Mouse (Mus musculus): Measurements from ENCODE around the gene Ccdc30. TPM values are rescaled to one million over a fixed set of nuclear protein-coding genes. Genes with fewer than 3 reads are reported as not detected.

Ccdc30 gene
- polyA plus RNA-seq, 1 experiment, result 2.0 TPM

GRCm38 (mm10) chr4:119295134-119295453, 120.2 kb downstream of the Ccdc30 start:
- DNase-seq, result no peak
- H3K36me3 ChIP-seq (ENCODE audit: control insufficient read depth, insufficient read depth, low read length), result peaks cover 2% of the 10 kb centered on the region; the same call in 1 of the 2 replicates
- 10% methylated on average over 6 of the region's 6 CpGs for WGBS
- no peak overlapping the region; the same call in 1 of the 2 replicates for H3K27ac ChIP-seq (ENCODE audit: insufficient read depth, low read depth, low read length)
- no peaks in the 10 kb centered on the region for H3K27me3 ChIP-seq (replicated peaks; ENCODE audit: control insufficient read depth, insufficient read depth, low read length)
- no peak for TF ChIP-seq POLR2A (IDR thresholded peaks at IDR 0.05; ENCODE audit: low read depth, low read length)
- no peak for TF ChIP-seq CTCF (conservative IDR thresholded peaks at IDR 0.05; ENCODE audit: insufficient read depth, insufficient read length, low read depth, low read length)
- peak overlapping the region; percentile 79 for H3K4me3 ChIP-seq (ENCODE audit: insufficient read depth, low read depth, low read length)
- H3K4me1 ChIP-seq (ENCODE audit: control insufficient read depth, insufficient read depth, low read length), result peaks cover 10% of the 10 kb centered on the region; the same call in 1 of the 2 replicates

- peak within 1 kb of the TSS; percentile 88 for H3K27ac ChIP-seq (ENCODE audit: insufficient read depth, low read depth, low read length)
- H3K4me3 ChIP-seq (ENCODE audit: insufficient read depth, low read depth, low read length), result peak within 1 kb of the TSS; percentile 89
- TF ChIP-seq CTCF (conservative IDR thresholded peaks at IDR 0.05; ENCODE audit: insufficient read depth, insufficient read length, low read depth, low read length) (no peak), POLR2A (IDR thresholded peaks at IDR 0.05; ENCODE audit: low read depth, low read length) (no peak)
- WGBS, result under 1% methylated on average over 61 of the region's 61 CpGs
- peak; percentile 100 for DNase-seq
- peaks cover 10% of the 10 kb centered on the region; the same call in 1 of the 2 replicates for H3K4me1 ChIP-seq (ENCODE audit: control insufficient read depth, insufficient read depth, low read length)
- peaks cover 2% of the 10 kb centered on the region; the same call in 1 of the 2 replicates for H3K36me3 ChIP-seq (ENCODE audit: control insufficient read depth, insufficient read depth, low read length)
- no peaks in the 10 kb centered on the region for H3K27me3 ChIP-seq (replicated peaks; ENCODE audit: control insufficient read depth, insufficient read depth, low read length)
Measured at GRCm38 (mm10) chr4:119294415-119295133, 120.7 kb downstream of the Ccdc30 start, which contains the start of gene Ybx1. Gene Ybx1, minus strand, starts transcription at chr4:119294604.

- WGBS, result under 1% methylated on average over 73 of the region's 80 CpGs
- DNase-seq, result peak; percentile 36
- H3K27ac ChIP-seq (ENCODE audit: insufficient read depth, low read depth, low read length), result peak overlapping the region; percentile 3; the same call in 1 of the 2 replicates
Measured at GRCm38 (mm10) chr4:119293574-119294258, 121.6 kb downstream of the Ccdc30 start.

GRCm38 (mm10) chr4:119292771-119293573, 122.3 kb downstream of the Ccdc30 start:
- TF ChIP-seq CTCF (conservative IDR thresholded peaks at IDR 0.05; ENCODE audit: insufficient read depth, insufficient read length, low read depth, low read length) (no peak), POLR2A (IDR thresholded peaks at IDR 0.05; ENCODE audit: low read depth, low read length) (no peak)
- Histone ChIP-seq H3K36me3 (ENCODE audit: control insufficient read depth, insufficient read depth, low read length) (peaks cover 2% of the 10 kb centered on the region; the same call in 1 of the 2 replicates), H3K4me1 (ENCODE audit: control insufficient read depth, insufficient read depth, low read length) (peaks cover 12% of the 10 kb centered on the region; the same call in 1 of the 2 replicates), H3K4me3 (ENCODE audit: insufficient read depth, low read depth, low read length) (peak overlapping the region; percentile 89), H3K27ac (ENCODE audit: insufficient read depth, low read depth, low read length) (peak overlapping the region; percentile 43), H3K27me3 (replicated peaks; ENCODE audit: control insufficient read depth, insufficient read depth, low read length) (no peaks in the 10 kb centered on the region)
- under 1% methylated on average over 24 of the region's 24 CpGs for WGBS
- DNase-seq, result peak; percentile 67

More at GRCm38 (mm10) chr4:119293574-119294258, 121.6 kb downstream of the Ccdc30 start:
- TF ChIP-seq POLR2A (IDR thresholded peaks at IDR 0.05; ENCODE audit: low read depth, low read length), result no peak
- TF ChIP-seq CTCF (conservative IDR thresholded peaks at IDR 0.05; ENCODE audit: insufficient read depth, insufficient read length, low read depth, low read length), result no peak
- H3K27me3 ChIP-seq (replicated peaks; ENCODE audit: control insufficient read depth, insufficient read depth, low read length), result no peaks in the 10 kb centered on the region
- H3K36me3 ChIP-seq (ENCODE audit: control insufficient read depth, insufficient read depth, low read length), result peaks cover 2% of the 10 kb centered on the region; the same call in 1 of the 2 replicates
- peak overlapping the region; percentile 89 for H3K4me3 ChIP-seq (ENCODE audit: insufficient read depth, low read depth, low read length)
- peaks cover 12% of the 10 kb centered on the region; the same call in 1 of the 2 replicates for H3K4me1 ChIP-seq (ENCODE audit: control insufficient read depth, insufficient read depth, low read length)

- no peak for DNase-seq
- Histone ChIP-seq H3K4me3 (ENCODE audit: insufficient read depth, low read depth, low read length) (no peak overlapping the region), H3K27ac (ENCODE audit: insufficient read depth, low read depth, low read length) (no peak overlapping the region), H3K27me3 (replicated peaks; ENCODE audit: control insufficient read depth, insufficient read depth, low read length) (no peaks in the 10 kb centered on the region), H3K4me1 (ENCODE audit: control insufficient read depth, insufficient read depth, low read length) (peaks cover 18% of the 10 kb centered on the region; the same call in 1 of the 2 replicates), H3K36me3 (ENCODE audit: control insufficient read depth, insufficient read depth, low read length) (peaks cover 2% of the 10 kb centered on the region; the same call in 1 of the 2 replicates)
- TF ChIP-seq POLR2A (IDR thresholded peaks at IDR 0.05; ENCODE audit: low read depth, low read length) (no peak), CTCF (conservative IDR thresholded peaks at IDR 0.05; ENCODE audit: insufficient read depth, insufficient read length, low read depth, low read length) (no peak)
- WGBS, result 37% methylated on average over 1 of the region's 1 CpGs
Measured at GRCm38 (mm10) chr4:119291921-119292320, 123.4 kb downstream of the Ccdc30 start.

- peaks cover 9% of the 10 kb centered on the region for H3K36me3 ChIP-seq (ENCODE audit: control insufficient read depth, insufficient read depth, low read length)
- no peaks in the 10 kb centered on the region for H3K27me3 ChIP-seq (replicated peaks; ENCODE audit: control insufficient read depth, insufficient read depth, low read length)
- TF ChIP-seq CTCF (conservative IDR thresholded peaks at IDR 0.05; ENCODE audit: insufficient read depth, insufficient read length, low read depth, low read length) (no peak), POLR2A (IDR thresholded peaks at IDR 0.05; ENCODE audit: low read depth, low read length) (no peak)
- H3K4me3 ChIP-seq (ENCODE audit: insufficient read depth, low read depth, low read length), result no peak overlapping the region
- no peak for DNase-seq
- peaks cover 12% of the 10 kb centered on the region for H3K4me1 ChIP-seq (ENCODE audit: control insufficient read depth, insufficient read depth, low read length)
- WGBS, result 17% methylated on average over 2 of the region's 2 CpGs
- peak overlapping the region; percentile 31; the same call in 1 of the 2 replicates for H3K27ac ChIP-seq (ENCODE audit: insufficient read depth, low read depth, low read length)
Measured at GRCm38 (mm10) chr4:119285336-119285735, 130.0 kb downstream of the Ccdc30 start.

Measured in kidney, adult 2 months (tissue).